Mouse (Mus musculus): ENCODE results near the gene Sipa1l1.

Gene Sipa1l1

GRCm38 (mm10) chr12:82213056-82213455 lies 43.9 kb downstream of the Sipa1l1 start:
- no peak for DNase-seq

- DNase-seq = no peak
Measured at GRCm38 (mm10) chr12:82214916-82215315, 45.8 kb downstream of the Sipa1l1 start.

- no peak for DNase-seq
Measured at GRCm38 (mm10) chr12:82216801-82217553, 47.9 kb downstream of the Sipa1l1 start.

GRCm38 (mm10) chr12:82218201-82218600 lies 49.1 kb downstream of the Sipa1l1 start:
- DNase-seq = no peak

- no peak for DNase-seq
Measured at GRCm38 (mm10) chr12:82220367-82221089, 51.4 kb downstream of the Sipa1l1 start.

GRCm38 (mm10) chr12:82223126-82223815 lies 54.2 kb downstream of the Sipa1l1 start:
- DNase-seq = no peak

GRCm38 (mm10) chr12:82224848-82225247 lies 55.7 kb downstream of the Sipa1l1 start:
- no peak for DNase-seq

GRCm38 (mm10) chr12:82225278-82225677 lies 56.2 kb downstream of the Sipa1l1 start:
- DNase-seq = no peak

- peak; percentile 68 for DNase-seq
Measured at GRCm38 (mm10) chr12:82225751-82226228, 56.7 kb downstream of the Sipa1l1 start.

- no peak for DNase-seq
Measured at GRCm38 (mm10) chr12:82226311-82227066, 57.4 kb downstream of the Sipa1l1 start.

- no peak for DNase-seq
Measured at GRCm38 (mm10) chr12:82230127-82230526, 61.0 kb downstream of the Sipa1l1 start.

- no peak for DNase-seq
Measured at GRCm38 (mm10) chr12:82231191-82231590, 62.1 kb downstream of the Sipa1l1 start.

GRCm38 (mm10) chr12:82233177-82233576 lies 64.1 kb downstream of the Sipa1l1 start:
- no peak for DNase-seq

- no peak for DNase-seq
Measured at GRCm38 (mm10) chr12:82234463-82235223, 65.5 kb downstream of the Sipa1l1 start.

- no peak for DNase-seq
Measured at GRCm38 (mm10) chr12:82237095-82237494, 68.0 kb downstream of the Sipa1l1 start.

GRCm38 (mm10) chr12:82237946-82238345 lies 68.8 kb downstream of the Sipa1l1 start:
- peak; percentile 55 for DNase-seq

- no peak for DNase-seq
Measured at GRCm38 (mm10) chr12:82240674-82241073, 71.6 kb downstream of the Sipa1l1 start.

- DNase-seq = no peak
Measured at GRCm38 (mm10) chr12:82245219-82245618, 76.1 kb downstream of the Sipa1l1 start.

GRCm38 (mm10) chr12:82246422-82246821 lies 77.3 kb downstream of the Sipa1l1 start:
- no peak for DNase-seq

GRCm38 (mm10) chr12:82247371-82248258 lies 78.5 kb downstream of the Sipa1l1 start:
- DNase-seq = no peak

- DNase-seq = no peak
Measured at GRCm38 (mm10) chr12:82248501-82248900, 79.4 kb downstream of the Sipa1l1 start.
